Mouse (Mus musculus) megakaryocyte progenitor cell, adult 5-6 weeks (primary cell): ENCODE results near the gene Emc6. TPM values are rescaled to one million over a fixed set of nuclear protein-coding genes. Genes with fewer than 3 reads are reported as not detected.
A peak's percentile ranks its signal among the peaks of the same experiment; 100 is the strongest.

ENCODE experiments used
- ATAC-seq: replicated peaks from 2 replicates; pipeline ENCODE4 v1.8.0; 2016; ENCODE audit warnings: mild to moderate bottlenecking, moderate TSS enrichment, inconsistent platforms; ENCODE audit not compliant: poor library complexity
- total RNA-seq, 2 experiments: library from RNA; stranded (forward) in 1 of 2; stranded (reverse) in 1 of 2; fragments of 157-497, 149-512 nt in 1 of 2; fragments of 200-1000 nt in 1 of 2; gene quantifications; 2 replicates each; pipeline versions ENCODE4 v1.2.3 to v1.2.4; 2015 to 2017

Gene Emc6
- total RNA-seq, 2 experiments from 2014 or later = 60.2 to 81.7 TPM

- ATAC-seq = peak; percentile 29; the same call in 1 of the 2 replicates
These were observed 43.8 kb downstream of the Emc6 start for GRCm38 (mm10) chr11:73132999-73133398.

DNA sequence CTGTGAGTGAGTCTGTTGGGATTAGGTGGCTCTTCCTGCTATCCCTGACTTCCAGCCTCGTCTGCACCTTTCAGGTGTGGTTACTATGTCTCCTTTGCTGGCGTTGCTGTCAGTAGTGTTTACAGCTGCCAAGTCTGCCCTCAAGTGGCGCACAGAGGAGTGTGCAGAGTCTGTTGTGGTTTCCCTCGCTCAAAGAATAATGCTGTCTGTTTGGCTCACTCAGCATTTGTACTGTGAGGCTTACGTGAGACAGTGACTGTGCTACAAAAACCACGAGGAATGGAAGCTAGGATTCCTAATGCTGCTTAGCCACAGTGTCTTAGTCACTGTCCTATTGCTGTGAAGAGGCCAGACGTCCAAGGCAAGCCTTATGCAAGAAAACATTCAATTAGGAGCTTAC is 45.8 kb downstream of the Emc6 start:
- ATAC-seq = peak; percentile 87

- ATAC-seq = no peak
These were observed 50.3 kb downstream of the Emc6 start for GRCm38 (mm10) chr11:73126495-73126894.

Other genes with a start within 250 kb of the Emc6 start
- gene Atp2a3, start 215.9 kb downstream of the Emc6 start, total RNA-seq (2015) = 52.1 and 63.7 TPM in 2 replicates
- gene Atp2a3, start 215.9 kb downstream of the Emc6 start, total RNA-seq (2017) = 74.9 and 82.5 TPM in 2 replicates
- 6.8 and 9.3 TPM in 2 replicates for gene P2rx1, start 177.9 kb downstream of the Emc6 start, total RNA-seq (2015)
- gene P2rx1, start 177.9 kb downstream of the Emc6 start, total RNA-seq (2017) = 3.8 and 5.2 TPM in 2 replicates
- gene Camkk1, start 158.0 kb downstream of the Emc6 start, total RNA-seq (2015) = 0.35 and 0.59 TPM in 2 replicates
- gene Camkk1, start 158.0 kb downstream of the Emc6 start, total RNA-seq (2017) = 1.2 and 1.4 TPM in 2 replicates
- 9.6 and 10.2 TPM in 2 replicates for gene Ncbp3, start 129.3 kb downstream of the Emc6 start, total RNA-seq (2015)
- gene Ncbp3, start 129.3 kb downstream of the Emc6 start, total RNA-seq (2017) = 12.7 and 15.1 TPM in 2 replicates
- gene Itgae, start 86.5 kb downstream of the Emc6 start, total RNA-seq (2015) = 0.07 TPM in 1 of 2 replicates, not detected in the other
- gene Itgae, start 86.5 kb downstream of the Emc6 start, total RNA-seq (2017) = 0.20 TPM in 1 of 2 replicates, not detected in the other
- gene Haspin, start 38.7 kb downstream of the Emc6 start, total RNA-seq (2015) = 17.2 and 19.0 TPM in 2 replicates
- gene Haspin, start 38.7 kb downstream of the Emc6 start, total RNA-seq (2017) = 17.7 and 24.1 TPM in 2 replicates
- not detected in 2 replicates for gene P2rx5, start 16.6 kb downstream of the Emc6 start, total RNA-seq (2015)
- not detected in 2 replicates for gene P2rx5, start 16.6 kb downstream of the Emc6 start, total RNA-seq (2017)
- gene Tax1bp3, start within 50 bp of the Emc6 start, total RNA-seq (2015) = 6.7 and 10.0 TPM in 2 replicates
- gene Tax1bp3, start within 50 bp of the Emc6 start, total RNA-seq (2017) = 4.9 and 7.2 TPM in 2 replicates
- 14.4 and 16.3 TPM in 2 replicates for gene Ctns, start 22.0 kb upstream of the Emc6 start, total RNA-seq (2015)
- gene Ctns, start 22.0 kb upstream of the Emc6 start, total RNA-seq (2017) = 13.5 and 15.8 TPM in 2 replicates
- 1.7 and 1.8 TPM in 2 replicates for gene Shpk, start 22.4 kb upstream of the Emc6 start, total RNA-seq (2015)
- 2.2 and 3.4 TPM in 2 replicates for gene Shpk, start 22.4 kb upstream of the Emc6 start, total RNA-seq (2017)
- gene Trpv1, start 57.3 kb upstream of the Emc6 start, total RNA-seq (2015) = not detected in 2 replicates
- not detected in 2 replicates for gene Trpv1, start 57.3 kb upstream of the Emc6 start, total RNA-seq (2017)
- not detected in 2 replicates for gene Trpv3, start 90.4 kb upstream of the Emc6 start, total RNA-seq (2015)
- not detected in 2 replicates for gene Trpv3, start 90.4 kb upstream of the Emc6 start, total RNA-seq (2017)
- gene Aspa, start 152.6 kb upstream of the Emc6 start, total RNA-seq (2015) = not detected in 2 replicates
- gene Aspa, start 152.6 kb upstream of the Emc6 start, total RNA-seq (2017) = 1.9 TPM in 1 of 2 replicates, not detected in the other
- gene Gm49340, start 152.7 kb upstream of the Emc6 start, total RNA-seq (2015) = not detected in 2 replicates
- not detected in 2 replicates for gene Gm49340, start 152.7 kb upstream of the Emc6 start, total RNA-seq (2017)
- not detected in 2 replicates for gene Spata22, start 152.7 kb upstream of the Emc6 start, total RNA-seq (2015)
- gene Spata22, start 152.7 kb upstream of the Emc6 start, total RNA-seq (2017) = not detected in 2 replicates
- not detected in 2 replicates for gene Olfr20, start 173.7 kb upstream of the Emc6 start, total RNA-seq (2015)
- not detected in 2 replicates for gene Olfr20, start 173.7 kb upstream of the Emc6 start, total RNA-seq (2017)
- not detected in 2 replicates for gene Olfr376, start 194.2 kb upstream of the Emc6 start, total RNA-seq (2015)
- not detected in 2 replicates for gene Olfr376, start 194.2 kb upstream of the Emc6 start, total RNA-seq (2017)
- not detected in 2 replicates for gene Olfr1, start 222.6 kb upstream of the Emc6 start, total RNA-seq (2015)
- not detected in 2 replicates for gene Olfr1, start 222.6 kb upstream of the Emc6 start, total RNA-seq (2017)